Mouse (Mus musculus) CD4-positive, CD25-positive, alpha-beta regulatory T cell, adult 4 months (primary cell): ENCODE measurements at regions not wholly inside any gene's neighbourhood (a gene's known extent, or its start where the extent isn't known, plus 50 kb on each side); places are given as distances from the start of the nearest gene placed in this dataset.

Source experiments
- ATAC-seq: one replicate; pipeline ENCODE4 v1.8.0; 2017

- peak; percentile 18 for ATAC-seq
These were observed 1861.7 kb upstream of the Lrrc6 start for GRCm38 (mm10) chr15:68362081-68363057.

- ATAC-seq = no peak
These were observed 1860.5 kb upstream of the Lrrc6 start for GRCm38 (mm10) chr15:68360956-68361908.

- no peak for ATAC-seq
These were observed 1858.8 kb upstream of the Lrrc6 start for GRCm38 (mm10) chr15:68359496-68359895.

GRCm38 (mm10) chr15:68355957-68356356 is 1855.2 kb upstream of the Lrrc6 start:
- ATAC-seq = no peak

GRCm38 (mm10) chr15:68344652-68345051 is 1843.9 kb upstream of the Lrrc6 start:
- ATAC-seq = no peak

- no peak for ATAC-seq
These were observed 1841.8 kb upstream of the Lrrc6 start for GRCm38 (mm10) chr15:68342542-68342941.

- no peak for ATAC-seq
These were observed 1840.3 kb upstream of the Lrrc6 start for GRCm38 (mm10) chr15:68341056-68341455.

GRCm38 (mm10) chr15:68337264-68337663 is 1836.6 kb upstream of the Lrrc6 start:
- ATAC-seq = no peak

- no peak for ATAC-seq
These were observed 1835.1 kb upstream of the Lrrc6 start for GRCm38 (mm10) chr15:68335837-68336236.

- ATAC-seq = no peak
These were observed 1815.4 kb upstream of the Lrrc6 start for GRCm38 (mm10) chr15:68316116-68316515.
